Mouse (Mus musculus): ENCODE measurements around the gene Ifi35. TPM values are rescaled to one million over a fixed set of nuclear protein-coding genes. Genes with fewer than 3 reads are reported as not detected.

Ifi35 gene
- polyA plus RNA-seq, 1 experiment from 2014 or later: 23.9 TPM

Other genes starting within 250 kb of the Ifi35 start
- 16.0 and 16.3 TPM in 2 replicates for gene Ezh1, start 221.9 kb upstream of the Ifi35 start, polyA plus RNA-seq (2015; fragmentation: Nextera tagmentation; extraction: Ambion mirVana)
- gene Ramp2, start 202.4 kb upstream of the Ifi35 start, polyA plus RNA-seq (2015; fragmentation: Nextera tagmentation; extraction: Ambion mirVana): 98.5 and 114 TPM in 2 replicates
- gene Vps25, start 194.7 kb upstream of the Ifi35 start, polyA plus RNA-seq (2015; fragmentation: Nextera tagmentation; extraction: Ambion mirVana): 135 and 142 TPM in 2 replicates
- 12.3 and 12.7 TPM in 2 replicates for gene Wnk4, start 187.8 kb upstream of the Ifi35 start, polyA plus RNA-seq (2015; fragmentation: Nextera tagmentation; extraction: Ambion mirVana)
- gene Cntd1, start 169.4 kb upstream of the Ifi35 start, polyA plus RNA-seq (2015; fragmentation: Nextera tagmentation; extraction: Ambion mirVana): 0.72 and 1.1 TPM in 2 replicates
- 250 and 261 TPM in 2 replicates for gene Coa3, start 169.3 kb upstream of the Ifi35 start, polyA plus RNA-seq (2015; fragmentation: Nextera tagmentation; extraction: Ambion mirVana)
- gene Becn1, start 146.1 kb upstream of the Ifi35 start, polyA plus RNA-seq (2015; fragmentation: Nextera tagmentation; extraction: Ambion mirVana): 132 and 143 TPM in 2 replicates
- gene Psme3, start 132.2 kb upstream of the Ifi35 start, polyA plus RNA-seq (2015; fragmentation: Nextera tagmentation; extraction: Ambion mirVana): 137 and 147 TPM in 2 replicates
- gene Aoc2, start 123.3 kb upstream of the Ifi35 start, polyA plus RNA-seq (2015; fragmentation: Nextera tagmentation; extraction: Ambion mirVana): 1.2 and 1.3 TPM in 2 replicates
- gene Aoc3, start 117.8 kb upstream of the Ifi35 start, polyA plus RNA-seq (2015; fragmentation: Nextera tagmentation; extraction: Ambion mirVana): 2.1 and 2.7 TPM in 2 replicates
- 0.30 and 0.39 TPM in 2 replicates for gene G6pc, start 80.8 kb upstream of the Ifi35 start, polyA plus RNA-seq (2015; fragmentation: Nextera tagmentation; extraction: Ambion mirVana)
- gene Aarsd1, start 30.8 kb upstream of the Ifi35 start, polyA plus RNA-seq (2015; fragmentation: Nextera tagmentation; extraction: Ambion mirVana): 60.1 and 63.3 TPM in 2 replicates
- 7.3 and 10.6 TPM in 2 replicates for gene Gm27029, start 23.6 kb upstream of the Ifi35 start, polyA plus RNA-seq (2015; fragmentation: Nextera tagmentation; extraction: Ambion mirVana)
- gene Rundc1, start 23.3 kb upstream of the Ifi35 start, polyA plus RNA-seq (2015; fragmentation: Nextera tagmentation; extraction: Ambion mirVana): 16.9 and 17.3 TPM in 2 replicates
- gene Ptges3l, start 23.1 kb upstream of the Ifi35 start, polyA plus RNA-seq (2015; fragmentation: Nextera tagmentation; extraction: Ambion mirVana): 11.7 TPM in 2 replicates
- gene Rpl27, start 6.1 kb upstream of the Ifi35 start, polyA plus RNA-seq (2015; fragmentation: Nextera tagmentation; extraction: Ambion mirVana): 322 and 353 TPM in 2 replicates
- gene Rnd2, start 16.6 kb downstream of the Ifi35 start, polyA plus RNA-seq (2015; fragmentation: Nextera tagmentation; extraction: Ambion mirVana): 23.7 and 24.5 TPM in 2 replicates
- gene Vat1, start 17.8 kb downstream of the Ifi35 start, polyA plus RNA-seq (2015; fragmentation: Nextera tagmentation; extraction: Ambion mirVana): 69.7 and 70.0 TPM in 2 replicates
- 8.4 and 10.2 TPM in 2 replicates for gene Brca1, start 103.5 kb downstream of the Ifi35 start, polyA plus RNA-seq (2015; fragmentation: Nextera tagmentation; extraction: Ambion mirVana)
- 57.0 and 61.2 TPM in 2 replicates for gene Nbr1, start 103.7 kb downstream of the Ifi35 start, polyA plus RNA-seq (2015; fragmentation: Nextera tagmentation; extraction: Ambion mirVana)
- 21.6 and 22.0 TPM in 2 replicates for gene Tmem106a, start 133.8 kb downstream of the Ifi35 start, polyA plus RNA-seq (2015; fragmentation: Nextera tagmentation; extraction: Ambion mirVana)
- gene Gm11634, start 150.8 kb downstream of the Ifi35 start, polyA plus RNA-seq (2015; fragmentation: Nextera tagmentation; extraction: Ambion mirVana): not detected in 2 replicates
- gene Rdm1, start 178.8 kb downstream of the Ifi35 start, polyA plus RNA-seq (2015; fragmentation: Nextera tagmentation; extraction: Ambion mirVana): 34.5 and 35.8 TPM in 2 replicates
- 7.6 and 7.8 TPM in 2 replicates for gene Arl4d, start 217.1 kb downstream of the Ifi35 start, polyA plus RNA-seq (2015; fragmentation: Nextera tagmentation; extraction: Ambion mirVana)

Data from intestine, embryonic 15.5 days (tissue).